Mouse (Mus musculus): Measurements from ENCODE around the gene Clasrp.
"Not testable (repeated sequence)": the region's sequence is repeated elsewhere in the genome, so short reads cannot be mapped to it uniquely, and the experiment has no call there.

Gene Clasrp

GRCm38 (mm10) chr7:19609641-19610332 is 5.5 kb upstream of the Clasrp start:
- DNase-seq (ENCODE audit: low spot score in 2 of 2), result no peak

GRCm38 (mm10) chr7:19607291-19607690 is 3.0 kb upstream of the Clasrp start:
- DNase-seq (ENCODE audit: low spot score in 2 of 2), result no peak

GRCm38 (mm10) chr7:19604606-19605214 is 424 bp upstream of the Clasrp start:
- DNase-seq (ENCODE audit: low spot score in 2 of 2), result not testable (repeated sequence)

DNA sequence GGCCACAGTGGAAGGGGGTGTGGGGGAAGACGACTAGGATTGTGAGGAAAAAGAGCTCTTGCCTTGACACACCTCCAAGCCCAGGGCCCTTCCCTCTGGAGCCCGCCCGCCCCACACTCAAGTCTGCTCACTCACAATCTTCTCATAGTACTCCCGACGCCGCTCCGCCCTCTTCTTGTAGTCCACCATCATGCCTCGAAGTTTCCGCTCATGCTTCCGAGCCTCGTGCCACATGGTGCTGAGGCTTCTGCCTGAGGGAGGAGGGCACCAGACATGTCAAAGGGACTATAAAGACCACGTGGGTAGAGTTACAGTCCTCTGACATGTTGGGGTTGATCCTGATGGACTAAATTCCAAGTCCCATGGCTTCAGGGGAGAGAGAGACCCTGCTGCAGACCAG is 1.2 kb downstream of the Clasrp start:
- no peak for DNase-seq (ENCODE audit: low spot score in 2 of 2)

- peak in 1 of 2 experiments; percentile 45 for DNase-seq (ENCODE audit: low spot score in 2 of 2)
Observed at GRCm38 (mm10) chr7:19600562-19600961, 3.7 kb downstream of the Clasrp start.

GRCm38 (mm10) chr7:19593061-19593730 is 11.1 kb downstream of the Clasrp start:
- no peak for DNase-seq (ENCODE audit: low spot score in 2 of 2)

- DNase-seq (ENCODE audit: low spot score in 2 of 2), result peak; percentile 41 to 72
Observed at GRCm38 (mm10) chr7:19589917-19590316, 14.4 kb downstream of the Clasrp start.

- DNase-seq (ENCODE audit: low spot score in 2 of 2), result no peak
Observed at GRCm38 (mm10) chr7:19589207-19589606, 15.1 kb downstream of the Clasrp start.

GRCm38 (mm10) chr7:19586269-19586668 is 18.0 kb downstream of the Clasrp start:
- DNase-seq (ENCODE audit: low spot score in 2 of 2), result no peak

DNA sequence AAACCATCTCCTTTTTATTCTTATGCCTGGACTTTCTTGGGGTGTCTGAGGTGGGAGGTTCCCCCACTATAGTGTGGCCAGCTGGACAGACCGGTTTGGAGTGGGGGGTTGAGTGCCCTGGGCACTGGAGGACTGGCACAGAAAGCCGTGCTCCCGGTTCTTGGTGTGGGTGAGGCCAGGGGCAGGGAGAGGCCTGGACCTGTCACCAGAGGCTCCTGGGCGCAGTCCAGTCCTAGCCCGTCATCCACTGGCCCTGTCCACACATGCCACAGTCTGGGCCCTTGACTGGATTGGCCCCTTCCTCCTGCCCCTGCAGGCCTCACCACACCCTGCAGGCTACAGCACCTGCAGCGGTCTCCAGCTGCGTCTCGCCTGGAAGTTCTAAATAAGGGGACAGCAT is 23.7 kb downstream of the Clasrp start:
- no peak for DNase-seq (ENCODE audit: low spot score in 2 of 2)

GRCm38 (mm10) chr7:19579751-19580150 is 24.5 kb downstream of the Clasrp start:
- DNase-seq (ENCODE audit: low spot score in 2 of 2), result no peak

- DNase-seq (ENCODE audit: low spot score in 2 of 2), result no peak
Observed at GRCm38 (mm10) chr7:19578436-19578835, 25.9 kb downstream of the Clasrp start.

GRCm38 (mm10) chr7:19577877-19578414 is 26.3 kb downstream of the Clasrp start:
- no peak for DNase-seq (ENCODE audit: low spot score in 2 of 2)

GRCm38 (mm10) chr7:19577141-19577852 is 27.0 kb downstream of the Clasrp start, which contains the start of the genes Zfp296 and Gemin7:
TSS of gene Zfp296 (plus strand) at chr7:19577287.
TSS of gene Gemin7 (minus strand) at chr7:19577595.
- no peak for DNase-seq (ENCODE audit: low spot score in 2 of 2)

DNA sequence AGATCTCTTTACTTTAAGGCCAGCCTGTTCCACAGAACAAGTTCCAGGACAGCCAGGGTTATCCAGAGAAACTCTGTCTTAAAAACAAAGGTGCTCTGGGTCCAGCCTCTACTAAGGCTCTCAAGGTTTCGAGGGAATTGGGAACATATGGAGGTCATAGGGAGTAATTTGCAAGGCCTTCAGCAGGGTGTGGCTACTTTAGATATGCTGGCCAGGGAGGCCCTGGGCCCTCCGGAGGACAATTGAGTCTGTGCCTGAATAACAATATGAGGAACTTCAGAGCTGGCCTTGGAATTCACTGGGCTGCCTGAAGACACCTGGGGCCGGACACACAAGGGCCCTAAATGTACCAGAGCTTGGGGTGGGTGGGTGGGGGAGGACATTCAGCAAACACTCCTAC is 28.7 kb downstream of the Clasrp start:
- DNase-seq (ENCODE audit: low spot score in 2 of 2), result no peak

DNA sequence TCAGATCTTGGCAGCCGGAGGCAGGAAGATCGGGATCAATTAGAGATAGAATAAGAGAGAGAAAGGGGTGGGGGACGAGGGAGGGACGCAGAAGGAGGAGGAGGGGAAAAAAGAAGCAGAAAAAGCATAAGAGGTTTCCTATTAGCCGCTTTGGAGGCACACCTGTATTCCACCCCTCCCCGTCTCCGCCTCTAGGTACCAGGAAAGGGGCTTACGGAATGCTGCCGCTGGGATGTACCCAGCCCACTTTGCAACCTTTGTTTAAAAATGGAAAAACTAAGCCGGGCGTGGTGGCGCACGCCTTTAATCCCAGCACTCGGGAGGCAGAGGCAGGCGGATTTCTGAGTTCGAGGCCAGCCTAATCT is 30.5 kb downstream of the Clasrp start:
- no peak for DNase-seq (ENCODE audit: low spot score in 2 of 2)

DNA sequence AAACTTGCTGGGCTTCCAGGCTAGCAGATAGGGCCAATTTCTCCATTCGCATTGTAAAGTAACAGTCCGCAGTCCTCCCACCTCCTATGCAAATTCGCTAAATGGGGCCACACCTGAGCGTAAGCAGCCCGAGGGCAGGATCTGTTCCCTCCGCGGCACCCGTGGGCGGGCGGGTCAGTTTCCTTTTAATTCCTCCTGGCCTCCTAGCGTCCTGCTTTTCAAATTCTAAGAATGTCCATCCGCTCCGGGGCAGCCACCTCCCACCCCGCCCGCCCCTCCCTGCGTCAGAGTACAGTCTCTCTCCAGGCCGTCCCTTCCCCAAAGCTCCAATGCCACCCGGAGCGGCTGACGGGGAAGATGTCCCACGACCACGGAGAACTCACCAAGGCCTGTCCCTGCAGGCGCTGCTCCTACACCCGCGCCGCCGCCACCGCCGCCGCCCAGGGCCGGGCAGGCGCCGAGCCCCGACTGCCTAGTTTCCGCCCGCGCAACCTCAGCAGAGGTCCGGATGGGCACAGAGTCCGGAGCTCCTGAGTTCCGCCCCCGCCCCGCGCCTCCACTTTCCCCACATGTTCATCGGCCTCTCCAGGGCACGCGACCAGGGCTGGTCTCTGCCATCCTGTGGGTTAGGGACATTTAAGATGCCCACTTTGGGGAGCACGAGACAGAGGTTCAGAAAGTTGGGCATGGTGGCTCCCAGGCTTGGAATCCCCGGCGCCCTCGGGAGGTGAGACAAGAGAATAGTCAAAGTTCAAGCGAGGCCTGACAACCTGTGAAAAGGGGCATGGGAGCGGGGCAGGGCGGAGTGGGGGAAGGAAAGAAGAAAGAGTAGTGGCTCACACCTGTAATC is 31.1 kb downstream of the Clasrp start:
- DNase-seq (ENCODE audit: low spot score in 2 of 2), result peak; percentile 59 to 65

GRCm38 (mm10) chr7:19569647-19570046 is 34.6 kb downstream of the Clasrp start:
- DNase-seq (ENCODE audit: low spot score in 2 of 2), result no peak

DNA sequence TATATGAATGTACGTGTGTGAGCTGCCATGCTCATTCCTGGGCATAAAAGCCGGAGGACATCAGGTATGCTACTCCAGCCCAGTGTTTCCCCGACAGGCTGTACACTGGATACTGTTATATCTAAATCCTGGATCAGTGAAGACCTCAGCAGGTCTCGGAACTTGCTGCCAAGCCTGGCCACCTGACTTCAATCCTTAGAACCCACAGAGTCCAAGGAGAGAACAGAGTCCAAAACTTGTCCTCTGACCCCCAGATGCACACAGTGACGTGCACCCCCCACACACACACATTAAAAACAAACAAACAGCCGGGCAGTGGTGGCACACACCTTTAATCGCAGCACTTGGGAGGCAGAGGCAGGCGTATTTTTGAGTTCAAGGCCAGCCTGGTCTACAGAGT is 36.9 kb downstream of the Clasrp start:
- no peak for DNase-seq (ENCODE audit: low spot score in 2 of 2)

- no peak for DNase-seq (ENCODE audit: low spot score in 2 of 2)
Observed at GRCm38 (mm10) chr7:19565803-19566202, 38.5 kb downstream of the Clasrp start.

GRCm38 (mm10) chr7:19564455-19564854 is 39.8 kb downstream of the Clasrp start:
- DNase-seq (ENCODE audit: low spot score in 2 of 2), result no peak

All from right cerebral cortex, postnatal 36 days (tissue).